Mouse (Mus musculus) neural tube, embryonic 10.5 days (tissue): ENCODE data around the gene St8sia1.

ENCODE experiments used
- DNase-seq: peaks from one replicate; pipeline ENCODE4 v3.0.0-alpha.2; 2017; ENCODE audit warnings: low spot score; ENCODE audit errors: extremely low spot score

The St8sia1 gene

DNA sequence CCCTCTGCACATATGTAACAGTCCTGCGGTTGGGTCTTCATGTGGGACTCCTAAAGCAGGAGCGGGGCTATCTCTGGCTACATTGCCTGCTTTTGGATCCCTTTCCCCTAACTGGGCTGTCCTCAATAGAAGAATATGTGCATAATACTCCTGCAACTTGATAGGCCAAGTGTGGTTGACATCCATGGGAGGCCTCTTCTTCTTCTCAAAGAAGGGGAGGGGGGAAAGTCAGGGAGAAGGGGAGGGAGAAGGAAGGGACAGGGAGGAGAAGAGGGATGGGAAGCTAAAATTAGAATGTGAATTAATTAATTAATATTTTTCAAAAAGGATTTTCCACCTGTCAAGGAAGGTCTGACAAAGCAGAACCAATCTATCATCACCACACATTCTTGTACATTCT is 97.2 kb downstream of the St8sia1 start:
- DNase-seq: no peak

DNA sequence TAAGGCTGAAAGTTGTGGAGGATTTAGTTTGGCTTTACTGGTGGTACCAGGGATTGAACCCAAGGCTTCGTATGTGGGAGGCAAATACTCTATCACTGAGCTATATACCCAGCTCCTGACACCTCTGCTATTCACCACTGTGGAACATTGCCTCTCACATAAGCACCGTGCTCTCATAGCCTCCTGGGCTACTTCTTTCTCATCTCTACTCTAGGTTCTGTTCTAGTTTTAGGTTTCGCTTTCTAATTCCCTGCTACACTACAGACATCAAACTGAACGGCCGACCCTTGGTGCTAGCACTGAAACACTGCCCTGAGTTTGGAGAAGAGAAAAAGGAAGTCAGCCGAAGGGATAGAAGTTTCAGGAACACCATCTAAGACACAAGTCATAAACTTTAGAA is 99.1 kb downstream of the St8sia1 start:
- no peak for DNase-seq

DNA sequence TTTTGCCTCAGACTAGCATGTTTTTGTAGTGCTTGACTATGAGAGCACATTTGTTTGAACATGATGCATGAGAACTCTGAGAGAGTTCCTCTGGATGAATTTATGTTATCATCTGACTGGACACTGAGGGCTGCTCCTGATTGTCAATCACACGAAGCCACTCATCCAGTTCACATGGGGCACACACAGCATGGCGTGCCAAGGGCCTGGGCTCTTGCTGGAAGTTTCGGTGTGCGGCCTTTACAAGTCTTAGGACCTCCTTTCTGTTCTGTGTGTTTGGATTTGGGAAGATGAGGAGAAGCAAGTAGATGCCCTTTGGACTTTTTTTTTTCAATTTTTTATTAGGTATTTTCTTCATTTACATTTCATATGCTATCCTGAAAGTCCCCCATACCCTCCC is 100.4 kb downstream of the St8sia1 start:
- no peak for DNase-seq

DNA sequence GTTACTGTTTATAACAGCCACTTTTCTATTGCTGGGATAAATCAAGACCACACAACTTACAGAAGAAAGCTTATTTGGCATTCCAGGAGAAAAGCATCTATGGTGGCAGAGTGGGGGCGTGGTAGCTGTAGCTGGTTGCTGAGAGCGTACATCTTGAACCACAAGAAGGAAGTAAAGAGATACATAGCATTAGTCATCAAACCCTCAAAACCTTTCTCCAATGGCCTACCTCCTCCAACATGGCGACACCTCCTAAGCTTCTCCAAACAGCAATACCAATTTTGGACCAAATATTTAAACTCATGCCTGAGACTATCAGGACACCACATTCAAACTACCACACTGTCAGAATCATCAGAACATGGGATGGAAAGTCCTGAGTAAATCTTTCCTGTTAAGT is 102.0 kb downstream of the St8sia1 start:
- no peak for DNase-seq

DNA sequence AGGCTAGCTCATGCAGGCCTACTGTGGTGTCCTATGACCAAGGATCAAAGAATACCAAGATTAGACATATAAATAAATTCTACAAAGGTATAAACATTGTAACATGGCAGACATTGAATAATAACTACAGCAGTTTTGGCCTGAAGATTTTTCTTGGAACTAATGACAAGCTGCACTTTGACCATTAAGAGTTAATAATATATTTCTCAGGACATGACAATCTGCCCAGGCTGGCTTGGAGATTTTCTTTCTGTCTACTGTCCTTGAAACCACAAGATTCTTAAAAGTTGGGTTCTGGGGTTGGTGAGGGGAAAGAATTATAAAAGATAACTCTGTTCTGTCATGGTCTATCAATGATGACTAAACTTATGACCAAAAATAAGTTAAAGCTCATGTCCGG is 103.9 kb downstream of the St8sia1 start:
- no peak for DNase-seq

DNA sequence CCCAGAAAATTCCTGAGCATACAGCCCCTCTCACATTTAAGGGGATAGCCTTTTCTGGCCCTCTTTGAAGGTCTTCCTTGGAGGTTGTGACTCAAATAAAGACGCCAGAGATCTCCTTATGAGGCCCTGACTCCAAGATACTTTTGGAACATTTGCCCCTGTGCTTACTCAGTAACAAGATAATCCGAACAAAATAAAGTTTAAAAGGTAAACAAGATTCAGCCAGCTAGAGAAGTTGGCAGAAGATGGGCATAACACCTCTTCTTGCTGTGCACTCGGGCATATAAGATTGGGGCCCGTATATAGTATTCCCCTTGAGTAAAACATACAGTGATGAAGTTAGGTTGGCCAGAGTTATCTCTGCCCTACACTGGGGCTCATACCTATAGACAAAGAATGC is 104.3 kb downstream of the St8sia1 start:
- DNase-seq: no peak

DNA sequence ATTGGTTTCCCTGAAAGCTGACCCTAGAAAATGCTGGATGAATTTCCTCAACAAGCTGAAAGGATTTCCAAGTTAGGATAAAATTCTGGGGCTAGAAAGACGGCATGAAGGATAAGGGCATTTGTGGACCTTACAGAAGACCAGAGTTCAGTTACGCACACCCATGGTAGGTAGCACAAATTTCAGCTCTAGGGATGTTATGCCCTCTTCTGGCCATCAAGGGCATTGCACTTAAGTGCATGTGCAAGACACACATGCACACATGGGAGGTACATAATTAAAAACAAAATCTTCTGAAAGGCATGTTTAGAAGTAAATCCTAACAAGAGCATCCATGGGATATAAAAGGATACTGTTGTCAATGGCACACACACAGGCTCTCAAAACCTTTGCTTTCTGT is 105.3 kb downstream of the St8sia1 start:
- DNase-seq: no peak

DNA sequence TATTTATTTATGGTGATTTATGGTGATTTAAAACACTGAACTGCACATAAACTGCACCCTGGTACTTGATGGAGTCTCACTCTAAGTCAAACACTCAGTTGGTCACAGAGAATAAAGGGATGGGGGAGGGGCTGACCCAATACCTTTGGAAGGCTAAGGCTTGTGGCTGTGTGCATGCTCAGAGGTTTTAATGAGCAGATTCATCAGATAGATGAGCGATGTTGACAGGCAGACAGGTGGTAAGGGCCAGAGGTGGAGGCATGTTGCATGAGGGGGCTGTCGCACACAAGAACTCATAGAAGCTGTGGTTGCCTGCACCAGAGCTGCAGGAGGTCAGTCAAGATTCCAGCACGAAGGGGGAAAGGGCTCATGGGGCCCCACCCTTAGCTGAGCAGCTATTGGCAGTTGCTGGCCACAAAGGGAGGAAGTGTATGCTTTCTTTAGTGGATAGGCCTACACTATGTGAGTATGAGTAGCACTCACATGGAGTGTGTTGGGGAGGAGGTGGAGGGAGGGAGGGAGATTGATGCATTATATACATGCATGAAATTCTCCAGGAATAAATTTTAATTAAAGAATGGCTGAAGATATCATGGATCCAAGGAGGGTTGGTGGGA is 107.9 kb downstream of the St8sia1 start:
- no peak for DNase-seq

DNA sequence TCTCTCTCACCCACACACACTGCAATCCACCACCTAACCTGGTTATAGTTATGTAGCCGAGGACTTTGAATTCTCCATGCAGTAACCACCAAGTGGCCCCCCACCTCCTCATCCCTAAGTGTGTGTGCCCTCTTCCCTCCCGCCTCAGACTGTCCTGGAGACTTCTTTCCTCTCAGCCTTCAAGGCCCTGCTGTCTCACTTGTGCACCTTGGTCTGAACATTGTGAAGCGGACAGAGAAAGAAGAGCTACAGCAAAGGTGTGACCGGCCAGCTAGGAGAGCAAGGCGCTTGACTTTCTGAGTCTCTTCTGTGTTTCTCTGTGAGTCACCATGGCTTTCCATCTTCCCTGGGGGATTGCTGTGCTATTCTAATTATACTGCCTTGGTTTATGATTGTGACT is 108.5 kb downstream of the St8sia1 start:
- no peak for DNase-seq

DNA sequence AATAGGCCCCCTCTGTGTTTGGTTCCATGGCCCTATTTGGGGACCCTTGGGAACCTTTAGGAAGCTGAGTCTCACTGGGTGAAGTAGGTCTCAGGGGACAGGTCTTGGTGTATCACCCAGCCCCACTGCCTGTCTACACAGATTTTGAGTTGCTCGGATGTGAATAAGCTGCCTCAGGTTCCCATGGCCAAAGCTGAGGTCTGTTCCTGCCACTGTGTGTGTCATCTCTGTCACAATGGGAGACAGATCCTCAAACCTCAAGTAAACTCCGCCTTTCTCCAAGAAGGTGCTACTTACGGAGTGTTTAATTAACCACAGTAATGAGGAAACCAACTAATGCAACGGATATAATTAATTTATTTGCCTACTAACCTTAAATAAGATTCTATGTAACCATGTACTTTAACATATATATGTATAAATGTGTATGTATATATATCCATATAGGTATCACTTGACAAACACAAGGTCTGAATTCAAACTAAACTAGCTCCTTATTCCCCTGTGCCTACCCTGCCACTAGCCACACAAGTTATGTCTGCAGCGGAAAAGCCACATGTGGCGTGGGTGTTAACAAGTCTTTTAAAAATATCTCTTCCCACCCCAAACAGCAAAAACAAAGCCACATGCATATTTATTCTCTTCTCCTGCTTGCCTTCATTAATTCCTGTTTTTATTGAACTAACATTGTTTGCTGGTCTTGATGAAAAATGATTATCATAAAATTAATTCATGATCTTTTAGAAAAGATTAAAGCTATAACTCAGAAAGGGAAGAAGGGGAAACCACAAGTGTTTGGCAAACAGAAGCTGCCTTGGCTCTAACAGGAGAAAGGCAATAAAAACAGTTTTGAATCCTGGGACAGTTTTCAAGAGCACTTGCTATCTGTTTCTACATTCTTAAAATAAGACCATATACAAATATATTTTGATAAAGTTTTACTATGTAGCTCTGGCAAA is 111.6 kb downstream of the St8sia1 start:
- no peak for DNase-seq

DNA sequence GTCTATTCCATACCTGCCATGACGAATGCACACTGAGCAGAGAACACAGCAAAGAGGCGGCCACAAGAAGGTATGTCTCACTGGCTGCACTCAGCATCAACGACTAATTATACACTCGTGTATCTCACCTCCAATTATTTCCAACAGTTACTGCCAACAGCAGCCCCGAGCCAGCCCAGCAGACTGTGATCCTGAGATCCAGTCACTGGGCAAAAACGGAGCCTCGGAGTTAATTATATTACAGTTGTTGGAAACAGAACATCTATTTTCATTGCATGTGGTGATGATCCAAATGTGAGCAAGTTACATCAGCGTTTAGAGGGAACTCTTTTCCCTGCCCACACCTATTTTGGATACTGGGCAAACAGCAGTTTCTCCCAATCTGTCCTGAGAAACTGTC is 113.8 kb downstream of the St8sia1 start:
- no peak for DNase-seq

DNA sequence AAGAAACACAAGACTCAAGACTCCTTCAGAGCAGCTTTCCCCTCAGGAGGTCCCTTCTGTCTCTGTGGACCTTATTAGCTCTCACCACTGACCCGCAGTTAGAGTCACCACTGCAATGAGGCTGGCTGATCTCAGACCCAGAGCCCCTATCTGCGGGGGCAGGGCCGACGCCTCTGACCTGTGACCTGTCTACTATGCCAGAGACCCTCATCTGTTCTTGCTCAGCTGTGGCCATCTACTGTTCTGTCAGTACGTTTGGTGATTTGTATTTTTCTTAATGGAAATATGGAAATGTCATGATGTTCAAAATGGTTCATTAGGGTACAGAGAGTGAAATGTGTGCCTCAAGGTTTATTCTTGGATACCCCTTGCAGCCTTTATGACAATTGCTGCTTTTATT is 114.9 kb downstream of the St8sia1 start:
- no peak for DNase-seq

DNA sequence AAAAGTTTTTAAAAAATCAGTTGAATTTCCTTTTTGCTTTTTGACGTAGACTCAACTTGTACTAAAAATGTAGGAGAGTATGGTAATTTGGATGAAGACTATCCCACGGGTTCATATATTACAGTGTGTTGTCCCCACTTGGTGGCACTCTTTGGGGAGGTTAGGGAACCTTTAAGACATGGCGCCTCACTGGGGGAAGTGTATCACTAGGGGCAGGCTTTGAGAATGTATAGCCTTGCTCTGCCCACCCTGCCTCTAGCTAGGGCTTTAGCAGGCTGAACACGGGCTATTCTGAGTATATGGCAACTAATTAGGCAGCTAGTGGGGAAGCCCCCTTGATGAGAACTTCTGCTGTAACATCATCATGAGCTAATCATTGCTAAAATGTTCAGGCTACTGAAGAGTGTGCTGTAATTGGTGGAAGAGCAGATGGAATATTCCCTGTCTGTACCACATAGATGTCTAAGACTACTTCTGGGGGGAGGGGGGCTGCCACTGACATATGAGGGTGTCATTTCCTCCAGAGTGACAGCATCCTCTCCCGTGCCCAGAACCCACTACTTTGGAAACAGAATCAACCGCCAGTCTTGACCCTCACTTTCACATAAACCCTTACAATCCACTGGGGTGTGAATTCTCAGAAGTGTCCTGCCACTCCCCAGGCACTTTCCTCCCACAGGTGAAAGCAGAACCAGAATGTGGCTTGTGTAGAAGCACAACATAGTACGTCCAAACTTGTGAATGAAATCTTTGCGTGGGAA is 116.2 kb downstream of the St8sia1 start:
- no peak for DNase-seq

DNA sequence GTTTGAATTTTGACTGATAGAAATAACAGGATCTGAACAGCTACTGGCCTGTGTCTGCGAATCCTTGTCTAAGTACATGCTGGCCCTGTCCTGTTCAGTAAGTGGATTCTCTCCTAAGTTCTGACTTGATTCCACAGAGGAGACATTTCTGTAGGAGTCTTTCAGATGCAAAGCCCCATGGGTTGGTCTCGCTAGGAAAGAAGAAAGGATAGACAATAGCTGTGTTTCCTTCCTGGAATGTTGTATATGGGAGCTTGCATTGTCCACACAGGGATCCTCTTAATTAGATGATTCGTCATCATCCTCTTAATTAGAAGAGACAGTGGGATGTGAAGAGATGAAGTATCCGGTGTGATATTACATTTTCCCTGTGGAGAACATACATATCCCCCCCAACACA is 117.4 kb downstream of the St8sia1 start:
- DNase-seq: no peak

DNA sequence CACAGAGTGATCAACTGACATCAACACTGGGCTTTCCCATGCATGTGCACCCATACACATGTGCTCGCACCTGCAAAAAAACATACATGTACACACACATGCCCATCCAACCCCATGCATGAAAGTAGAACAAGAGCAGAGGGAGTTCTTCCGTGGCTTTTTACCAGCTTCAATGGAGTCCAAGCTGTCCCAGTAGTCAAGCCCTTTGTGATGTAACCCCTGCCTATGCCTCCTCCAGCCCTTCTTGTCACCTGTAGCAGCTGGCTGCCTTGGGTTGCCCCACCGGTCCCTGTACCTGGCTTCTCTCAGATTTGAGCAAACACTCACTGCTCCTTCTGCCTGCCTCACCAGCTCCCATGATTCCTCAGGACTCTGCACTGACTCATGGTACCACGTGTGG is 119.2 kb downstream of the St8sia1 start:
- peak; percentile 7 for DNase-seq

DNA sequence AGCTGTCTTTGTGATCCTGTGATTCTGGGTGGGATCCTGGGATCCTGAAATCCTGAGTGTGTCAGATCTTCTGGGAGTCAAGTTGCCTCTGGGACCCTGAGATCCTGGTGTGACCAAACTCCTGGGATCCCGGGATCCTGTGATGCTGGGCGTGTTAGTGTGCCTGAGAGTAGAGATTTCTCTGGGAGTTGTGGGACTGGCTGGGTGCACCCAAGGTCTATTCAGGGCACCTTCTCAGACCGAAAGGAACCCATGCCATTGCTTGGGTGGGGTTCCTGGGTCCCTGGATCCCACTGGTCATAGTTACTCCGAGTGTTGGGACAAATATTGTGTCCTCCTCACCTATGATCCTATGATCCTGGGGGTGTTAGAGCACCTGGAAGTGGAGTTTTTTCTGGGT is 120.2 kb downstream of the St8sia1 start:
- no peak for DNase-seq

DNA sequence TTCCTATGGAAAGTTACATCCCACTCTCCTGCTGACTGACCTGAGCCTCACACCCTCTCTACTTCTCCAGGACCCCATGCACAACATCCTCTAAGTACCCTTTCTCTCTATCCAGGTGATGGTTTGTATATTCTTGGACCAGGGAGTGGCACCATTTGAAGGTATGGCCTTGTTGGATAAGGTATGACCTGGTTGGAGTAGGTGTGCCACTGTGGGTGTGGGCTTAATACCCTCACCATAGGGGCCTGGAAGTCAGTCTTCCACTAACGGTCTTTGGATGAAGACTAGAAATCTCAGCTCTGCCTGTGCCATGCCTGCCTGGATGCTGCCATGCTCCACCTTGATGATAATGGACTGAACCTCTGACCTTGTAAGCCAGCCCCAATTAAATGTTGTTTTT is 125.8 kb downstream of the St8sia1 start:
- DNase-seq: no peak

DNA sequence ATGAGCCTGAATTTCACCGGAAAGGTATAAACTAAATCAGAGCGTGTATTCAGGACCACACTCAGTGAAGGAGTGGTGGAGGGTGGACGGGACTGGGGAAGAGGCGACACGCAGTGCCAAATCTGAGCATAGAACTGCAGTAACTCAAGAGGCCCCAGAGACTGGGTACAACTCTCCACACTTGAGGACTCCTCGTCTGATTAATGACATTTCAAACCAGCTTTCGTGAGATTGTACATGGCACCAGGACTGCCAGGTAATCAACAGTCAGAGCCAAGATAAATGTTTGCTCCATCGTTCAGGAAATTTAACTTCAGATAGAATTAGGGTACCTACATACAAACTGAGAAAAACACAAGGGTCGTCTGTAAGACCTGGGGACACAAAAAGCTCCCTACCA is 126.9 kb downstream of the St8sia1 start:
- DNase-seq: no peak

DNA sequence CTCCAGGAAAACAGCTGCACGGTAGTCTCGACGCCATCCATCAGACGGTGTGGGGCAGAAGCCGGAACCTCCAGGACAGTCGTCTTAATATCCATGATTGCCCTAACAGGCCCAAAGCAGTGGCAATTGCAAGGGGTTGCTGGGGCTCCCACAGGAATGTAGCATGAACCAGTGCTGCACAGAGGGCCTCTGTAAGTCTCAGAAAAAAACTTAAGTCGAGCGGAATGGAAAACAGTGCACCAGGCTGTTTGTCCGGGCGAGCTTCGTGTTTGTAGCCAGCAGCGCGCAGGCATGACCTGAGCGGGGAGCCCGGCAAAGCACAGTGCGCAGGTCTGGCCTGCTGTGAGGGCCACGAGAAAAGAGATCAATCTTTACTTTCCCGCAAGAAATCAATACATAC is 128.5 kb downstream of the St8sia1 start:
- DNase-seq: peak; percentile 35

DNA sequence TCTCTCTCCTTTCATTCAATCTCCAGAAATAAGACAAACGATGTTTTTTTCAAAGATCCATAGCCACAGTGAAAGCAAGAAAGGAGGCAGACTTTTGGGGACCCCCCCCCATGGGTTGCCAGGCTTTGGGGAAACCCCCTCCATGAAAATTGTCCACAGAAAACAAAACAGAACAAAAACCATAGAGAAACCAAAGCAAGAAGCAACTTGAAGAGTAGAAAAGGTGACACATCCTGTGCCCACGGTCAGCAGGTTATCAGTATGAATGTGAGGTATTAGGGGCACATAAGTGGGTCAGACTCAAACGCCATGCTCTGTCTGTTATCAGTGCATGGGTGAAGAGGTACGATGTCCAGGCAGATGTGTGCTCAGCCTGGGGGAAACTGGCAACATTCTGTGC is 129.3 kb downstream of the St8sia1 start:
- DNase-seq: no peak

DNA sequence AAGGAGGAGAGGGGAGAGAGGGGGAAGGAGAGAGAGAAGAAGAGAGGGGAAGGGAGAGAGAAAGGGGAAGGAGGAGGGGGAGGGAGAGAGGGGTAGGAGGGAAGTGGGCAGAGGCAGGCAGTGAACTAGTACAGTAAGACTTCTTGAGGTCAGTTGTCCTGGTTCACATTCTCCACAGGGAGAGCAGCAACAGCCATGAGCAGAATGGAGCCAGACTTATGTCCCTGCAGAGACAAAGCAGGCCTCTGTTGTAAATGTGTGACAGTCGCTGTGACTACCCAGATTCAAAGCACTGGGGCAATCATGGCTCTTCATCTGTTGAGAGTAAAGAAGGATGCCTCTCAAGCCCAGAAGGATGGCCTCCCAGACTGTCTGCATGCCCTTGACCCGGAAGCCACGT is 132.5 kb downstream of the St8sia1 start:
- no peak for DNase-seq

DNA sequence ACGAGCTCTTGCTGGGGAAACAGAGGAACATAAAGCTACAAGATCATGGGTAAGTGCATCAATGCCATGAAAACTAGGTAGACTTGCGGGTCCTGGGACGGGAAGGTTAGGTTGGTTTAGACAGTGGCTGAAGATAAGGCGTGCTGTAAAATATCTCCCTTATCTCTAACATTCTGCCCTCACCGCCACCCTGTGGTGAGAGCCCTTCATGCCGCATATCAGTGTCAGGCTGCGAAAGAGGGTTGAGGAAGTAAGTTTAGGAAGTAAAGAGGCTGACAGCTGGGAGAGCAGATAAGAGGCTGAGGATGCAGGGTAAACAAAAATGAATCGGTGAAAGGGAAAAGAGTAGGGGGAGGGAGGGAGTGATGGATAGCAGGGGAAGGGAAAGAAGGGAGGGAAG is 133.0 kb downstream of the St8sia1 start:
- no peak for DNase-seq
